Comparison of ENCODE assay signal across 16 mouse cellular contexts in genomic region chr2:77921307-77921706, GRCm38 (mm10).
"Had no signal": no experiment of that assay in that cellular context is flagged by ENCODE, and none has a peak within 500 bp of the region (broad histone marks: within the 10 kb centered on the region; RNA-seq: fewer than 3 reads in every experiment).

No protein-coding gene starts in this region.

- H3K4me3 ChIP-seq: neural tube, embryonic 13.5 days; neural tube, embryonic 15.5 days; stomach, embryonic 15.5 days had no signal

- H3K9me3 ChIP-seq: neural tube, embryonic 13.5 days; neural tube, embryonic 15.5 days; stomach, embryonic 15.5 days had no signal

- DNase-seq: retina, postnatal 1 day; right cerebral cortex, adult 18-20 months; right cerebral cortex, postnatal 14 days; right cerebral cortex, postnatal 25 days; right cerebral cortex, postnatal 4 days; spleen, adult 18-20 months; thymus, adult 18-20 months; thymus, adult 2 months; thymus, postnatal 14 days; thymus, postnatal 25 days; thymus, postnatal 36 days; thymus, postnatal 4 days had no signal

- H3K9ac ChIP-seq: neural tube, embryonic 13.5 days; neural tube, embryonic 15.5 days; stomach, embryonic 15.5 days had no signal

- H3K4me1 ChIP-seq: neural tube, embryonic 13.5 days; neural tube, embryonic 15.5 days; stomach, embryonic 15.5 days had no signal

- H3K27me3 ChIP-seq: neural tube, embryonic 13.5 days; neural tube, embryonic 15.5 days; stomach, embryonic 15.5 days had no signal

- H3K4me2 ChIP-seq: neural tube, embryonic 13.5 days; neural tube, embryonic 15.5 days; stomach, embryonic 15.5 days had no signal

- H3K27ac ChIP-seq: neural tube, embryonic 13.5 days; neural tube, embryonic 15.5 days; stomach, embryonic 15.5 days; stomach, postnatal 0 days had no signal
